Mouse (Mus musculus) embryo, embryonic 10.5 days (tissue): ENCODE results near the gene Gsdma2.
"Not testable (repeated sequence)": the region's sequence is repeated elsewhere in the genome, so short reads cannot be mapped to it uniquely, and the experiment has no call there.

Experiments
- DNase-seq: peaks from one replicate; pipeline ENCODE4 v3.0.0-alpha.2; 2015; ENCODE audit warnings: low spot score

Gsdma2 gene

GRCm38 (mm10) chr11:98668984-98669383, 22.4 kb downstream of the Gsdma2 start:
- no peak for DNase-seq

DNA sequence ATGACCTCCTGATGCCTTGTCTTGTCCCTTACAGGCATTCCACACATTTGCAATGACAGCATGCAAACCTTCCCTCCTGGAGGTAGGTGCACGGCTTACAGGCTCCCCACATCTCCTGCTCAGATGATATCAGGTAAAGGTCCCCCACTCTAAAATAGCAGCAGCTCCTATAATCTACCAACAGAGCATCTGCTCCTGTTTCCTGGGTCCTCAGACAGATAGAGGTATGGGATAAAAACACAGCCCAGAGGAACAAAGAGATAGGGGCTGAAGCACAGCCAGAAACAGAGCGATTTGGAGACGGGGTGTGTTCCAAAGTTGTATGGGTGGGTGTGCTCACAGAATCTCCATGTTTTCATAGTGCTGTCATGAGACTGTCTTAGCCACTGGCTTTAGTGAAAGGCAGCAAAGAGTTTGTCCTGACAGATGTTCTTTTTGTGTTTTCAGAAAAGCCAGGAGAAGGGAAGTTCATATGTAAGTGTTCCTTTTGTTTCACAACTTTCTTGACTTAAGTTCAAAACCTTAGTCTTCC, 24.8 kb downstream of the Gsdma2 start:
- DNase-seq = no peak

DNA sequence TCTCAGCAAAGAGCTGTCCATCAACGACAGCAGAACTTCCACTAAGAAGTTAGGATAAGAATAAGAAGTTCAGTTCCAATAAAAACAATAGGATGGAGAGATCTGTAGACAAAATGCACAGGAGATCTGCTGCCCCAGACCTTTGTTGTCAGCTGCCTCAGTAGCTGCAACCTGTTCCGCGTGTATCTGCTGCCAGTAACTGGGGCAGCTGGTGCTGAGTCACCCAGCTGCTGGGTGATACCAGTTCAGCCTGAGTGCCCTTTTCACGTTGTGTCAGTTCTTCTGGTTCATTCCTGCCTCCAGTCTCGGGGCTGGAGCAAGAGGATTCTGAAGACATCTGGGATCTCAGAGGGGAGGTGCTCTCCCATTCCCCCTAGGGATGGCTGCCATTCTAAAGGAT, 25.3 kb downstream of the Gsdma2 start:
- DNase-seq = no peak

DNA sequence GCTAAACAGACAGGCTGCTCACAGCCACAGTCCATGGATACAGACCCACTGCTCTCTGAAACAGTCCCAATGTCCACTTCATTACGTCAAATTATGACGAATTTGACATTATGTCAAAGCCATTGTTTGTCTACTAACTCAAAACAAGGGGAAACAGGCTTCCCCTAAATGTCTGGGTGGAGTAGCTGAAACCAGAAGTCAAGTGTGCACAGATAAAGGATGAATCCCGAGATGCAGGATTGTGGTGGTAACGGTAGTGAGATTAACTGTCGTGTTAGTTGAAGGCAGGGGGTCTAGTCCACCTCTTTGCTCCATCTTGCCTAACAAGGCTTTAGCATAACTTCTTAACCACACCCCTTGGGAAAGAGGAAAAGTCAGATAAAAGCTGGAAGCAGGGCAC, 25.9 kb downstream of the Gsdma2 start:
- DNase-seq = no peak

DNA sequence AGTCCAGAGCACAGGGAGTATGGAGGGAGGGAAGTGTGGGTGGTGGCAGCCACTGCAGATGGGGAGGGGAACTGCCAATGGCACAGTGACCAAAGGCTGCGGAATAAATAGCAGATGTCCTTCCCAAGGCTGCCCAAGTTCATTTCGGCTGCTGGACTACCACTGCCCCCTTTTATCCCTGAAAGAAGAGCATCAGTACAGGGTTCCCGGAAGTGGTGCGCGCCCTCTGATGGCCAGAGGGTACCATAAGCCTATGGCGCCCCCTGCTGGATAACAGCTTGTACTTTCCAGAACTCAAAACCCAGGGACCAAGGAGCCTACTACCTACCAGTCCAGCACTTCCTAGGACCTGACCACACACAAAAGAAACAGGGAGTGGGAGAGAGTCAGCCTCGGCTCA, 26.6 kb downstream of the Gsdma2 start:
- peak; percentile 79 for DNase-seq

GRCm38 (mm10) chr11:98675829-98676363, 29.3 kb downstream of the Gsdma2 start:
- no peak for DNase-seq

- DNase-seq = no peak
These were observed 33.5 kb downstream of the Gsdma2 start for GRCm38 (mm10) chr11:98680023-98680422.

DNA sequence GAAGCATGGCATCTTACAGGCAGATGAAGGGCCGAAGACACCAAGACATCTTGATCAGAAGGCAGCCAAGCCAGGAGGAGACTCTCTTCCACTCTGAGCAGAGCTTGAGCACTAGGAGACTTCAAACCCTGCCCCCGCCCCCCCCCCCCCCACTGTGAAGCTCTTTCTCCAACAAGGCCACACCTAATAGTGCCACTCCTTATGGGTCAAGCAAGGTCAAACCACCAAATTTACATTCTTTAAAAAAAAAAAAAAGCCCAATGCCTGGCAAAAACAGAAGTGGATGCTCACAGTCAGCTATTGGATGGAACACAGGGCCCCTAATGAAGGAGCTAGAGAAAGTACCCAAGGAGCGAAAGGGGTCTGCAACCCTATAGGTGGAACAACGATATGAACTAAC, 34.0 kb downstream of the Gsdma2 start:
- not testable (repeated sequence) for DNase-seq

- no peak for DNase-seq
These were observed 34.6 kb downstream of the Gsdma2 start for GRCm38 (mm10) chr11:98681186-98681585.

- peak; percentile 98 for DNase-seq
These were observed 35.5 kb downstream of the Gsdma2 start, which contains the start of gene Psmd3 for GRCm38 (mm10) chr11:98681786-98682745. TSS of gene Psmd3 (plus strand) at chr11:98682554.

DNA sequence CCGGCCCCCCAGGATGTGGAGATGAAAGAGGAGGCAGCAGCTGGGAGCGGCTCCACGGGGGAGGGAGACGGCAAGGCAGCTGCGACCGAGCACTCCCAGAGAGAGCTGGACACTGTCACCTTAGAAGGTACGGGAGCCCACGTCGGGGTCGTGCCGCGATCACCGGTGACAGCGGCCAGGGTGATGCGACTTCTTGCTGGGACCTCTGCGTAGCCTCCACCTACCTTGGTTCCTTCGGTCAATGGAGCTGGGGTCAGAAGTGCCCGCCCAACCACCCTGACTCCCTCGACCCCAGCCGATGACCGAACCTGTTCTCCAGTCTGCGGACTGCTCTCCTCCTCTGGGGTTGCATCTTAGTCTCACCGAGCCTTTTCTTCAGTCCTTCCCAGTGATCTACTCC, 36.3 kb downstream of the Gsdma2 start:
- DNase-seq = peak; percentile 15

GRCm38 (mm10) chr11:98685642-98686041, 39.1 kb downstream of the Gsdma2 start:
- no peak for DNase-seq

DNA sequence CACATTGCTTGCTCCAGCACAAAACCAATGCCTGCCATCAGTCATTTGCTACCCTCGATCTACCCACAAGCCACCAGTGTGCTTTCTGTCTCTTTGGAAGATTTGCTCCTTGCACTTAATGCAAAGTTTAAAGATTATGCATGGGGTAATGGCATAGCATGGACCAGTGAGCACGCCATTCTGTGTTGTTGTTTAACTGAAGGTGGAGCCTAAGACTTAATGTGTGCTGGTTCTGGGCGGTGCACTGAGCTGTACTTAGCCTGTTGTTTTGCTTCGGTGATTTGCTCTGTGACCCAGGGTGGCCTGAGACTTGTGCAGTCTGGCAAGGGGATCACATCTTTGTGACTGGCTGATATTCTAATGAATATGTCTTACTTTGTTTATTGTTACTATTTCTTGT, 40.4 kb downstream of the Gsdma2 start:
- no peak for DNase-seq

GRCm38 (mm10) chr11:98688009-98688408, 41.5 kb downstream of the Gsdma2 start:
- DNase-seq = no peak

- DNase-seq = no peak
These were observed 46.6 kb downstream of the Gsdma2 start for GRCm38 (mm10) chr11:98693201-98693600.

DNA sequence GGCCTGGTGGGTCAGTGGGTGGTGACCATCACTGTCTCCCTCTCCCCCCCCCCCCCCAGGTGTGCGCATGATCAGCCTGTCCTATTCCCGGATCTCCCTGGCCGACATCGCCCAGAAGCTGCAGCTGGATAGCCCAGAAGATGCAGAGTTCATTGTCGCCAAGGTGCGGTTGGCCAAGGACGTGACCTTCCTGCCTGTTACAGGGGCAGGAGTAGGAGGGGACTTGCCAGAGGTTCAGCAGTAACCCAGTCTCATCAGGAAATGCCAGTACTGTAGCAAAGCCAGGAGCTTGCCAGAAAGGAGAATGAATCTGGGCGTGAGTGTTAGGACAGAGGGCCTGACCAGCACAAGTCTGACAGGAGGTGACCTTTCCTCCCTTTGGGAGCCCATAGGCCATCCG, 47.2 kb downstream of the Gsdma2 start:
- no peak for DNase-seq

GRCm38 (mm10) chr11:98694301-98694700, 47.7 kb downstream of the Gsdma2 start:
- DNase-seq = no peak

DNA sequence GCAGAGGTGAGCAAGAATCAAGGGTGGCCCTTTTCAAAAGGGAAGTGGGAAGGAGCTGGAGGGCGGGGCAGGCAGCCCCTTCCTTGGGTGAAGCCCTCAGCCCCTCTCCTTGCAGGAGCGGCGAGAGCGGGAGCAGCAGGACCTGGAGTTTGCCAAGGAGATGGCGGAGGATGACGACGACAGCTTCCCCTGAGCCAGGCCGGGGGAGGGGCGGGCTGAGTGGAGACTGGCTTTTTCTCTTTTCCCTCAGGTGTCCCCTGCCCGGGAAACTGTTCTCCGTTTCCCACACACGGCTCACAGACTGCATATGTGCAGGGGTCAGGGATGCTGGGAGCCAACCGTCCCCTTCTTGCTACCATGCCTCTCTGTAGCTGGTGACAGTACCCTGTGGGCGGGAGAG, 48.8 kb downstream of the Gsdma2 start:
- DNase-seq = no peak

DNA sequence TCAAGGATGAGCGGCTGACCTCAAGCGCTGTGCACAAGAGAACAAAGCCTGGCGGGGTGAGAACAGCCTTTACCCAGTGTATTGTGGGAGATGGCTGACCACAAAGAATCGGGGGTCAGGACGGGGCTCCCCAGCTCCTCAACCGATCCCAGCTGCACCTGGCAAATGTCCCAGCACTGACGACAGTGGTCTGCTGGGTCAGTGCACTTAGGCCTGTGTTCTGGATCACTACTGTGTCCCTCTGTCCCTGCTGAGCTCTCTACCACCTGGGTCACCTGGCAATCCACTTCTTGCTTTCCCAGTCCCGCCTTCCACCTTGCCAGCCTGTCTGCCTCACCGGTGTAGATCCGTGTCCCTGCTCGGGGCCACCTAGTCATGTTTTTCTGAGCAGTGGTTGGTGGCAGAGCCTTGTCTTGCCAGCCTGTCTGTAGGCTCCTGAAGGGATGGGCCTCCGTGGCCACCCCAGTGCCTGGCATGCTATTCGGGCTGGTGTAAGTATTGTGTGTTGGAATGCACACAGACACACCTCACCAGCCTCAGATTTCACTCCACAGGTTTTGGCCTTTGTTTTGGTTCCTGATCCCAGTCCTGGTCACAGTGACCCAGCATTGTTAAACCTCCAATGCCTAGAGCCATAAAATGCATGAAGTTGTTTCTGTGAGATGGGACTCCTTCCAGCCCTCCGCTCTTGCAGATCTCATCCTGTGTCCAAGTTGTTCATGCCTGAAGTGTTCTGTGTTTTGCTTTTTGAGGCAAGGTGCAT, 50.1 kb downstream of the Gsdma2 start:
- DNase-seq = no peak

GRCm38 (mm10) chr11:98697225-98697624, 50.7 kb downstream of the Gsdma2 start:
- no peak for DNase-seq

DNA sequence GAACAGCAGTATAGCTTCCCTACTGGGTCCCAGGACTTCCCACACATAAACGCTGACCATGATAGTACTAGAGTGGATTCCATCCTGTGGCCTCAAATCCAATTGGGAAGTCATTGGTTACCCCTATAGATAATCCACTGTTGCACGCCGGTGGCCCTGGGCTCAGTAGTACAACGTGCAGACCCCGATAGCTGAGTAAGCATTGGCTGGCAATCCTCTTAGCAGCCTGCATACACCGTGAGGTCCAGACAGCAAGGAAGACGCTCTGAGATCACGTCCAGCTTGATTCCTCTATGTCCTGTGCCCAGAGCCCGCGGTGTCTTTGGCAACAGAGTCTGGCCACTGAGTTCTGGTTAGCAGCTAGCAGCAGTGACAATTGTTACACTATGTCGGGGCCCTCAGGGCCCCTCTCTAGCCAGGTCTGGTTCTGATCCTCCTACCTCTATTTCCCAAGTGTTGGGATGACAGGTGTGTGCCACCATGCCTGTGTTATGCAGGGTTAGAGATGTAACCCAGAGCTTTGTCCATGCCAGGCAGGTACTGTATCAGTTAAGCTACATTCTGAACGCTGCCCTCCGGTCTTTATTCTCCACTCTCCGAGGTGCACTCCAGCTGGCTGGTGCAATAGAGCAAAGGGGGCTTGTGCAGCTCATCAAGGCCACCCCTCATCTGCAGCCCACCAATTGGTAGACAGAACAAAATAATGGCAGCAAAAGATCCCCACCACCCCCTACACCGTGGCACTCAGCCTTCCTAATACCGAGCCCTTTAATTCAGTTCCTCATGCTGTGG, 52.5 kb downstream of the Gsdma2 start:
- no peak for DNase-seq

DNA sequence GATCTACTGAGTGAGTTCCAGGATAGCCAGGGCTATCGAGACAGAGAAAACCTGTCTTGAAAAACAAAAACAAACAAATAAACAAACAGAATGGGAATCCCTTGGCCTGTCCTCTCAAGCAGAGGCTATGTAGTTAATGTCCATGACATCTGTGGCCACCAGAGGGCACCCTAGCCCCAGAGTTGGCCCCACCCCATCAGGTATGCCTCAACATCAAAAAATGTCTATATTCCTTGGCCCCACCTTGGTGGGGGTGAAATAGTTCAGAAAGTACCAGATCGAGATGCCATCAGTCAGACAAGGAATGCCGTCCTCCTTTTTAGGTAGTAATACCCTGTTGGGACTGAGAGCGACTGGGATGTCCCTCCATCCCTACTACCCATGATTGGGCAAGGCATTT, 53.4 kb downstream of the Gsdma2 start:
- DNase-seq = peak; percentile 72
